Mouse (Mus musculus) heart, embryonic 16.5 days (tissue): ENCODE data around the gene Zdhhc14. TPM values are rescaled to one million over a fixed set of nuclear protein-coding genes. Genes with fewer than 3 reads are reported as not detected.
A peak's percentile ranks its signal among the peaks of the same experiment; 100 is the strongest.

Experiments used
- ATAC-seq: fragments of 200-750 bp; cut with Nextera tagmentation; replicated peaks from 2 replicates; pipeline ENCODE4 v1.8.0; 2017; ENCODE audit warnings: moderate number of reproducible peaks; ENCODE audit not compliant: insufficient read depth, low FRiP score; ENCODE audit errors: extremely low read depth
- H3K27ac ChIP-seq: fragments of 300-500 bp; sonication (generic); 2 replicates; pipeline ENCODE4 v1.5.1; 2014; ENCODE audit warnings: mild to moderate bottlenecking, low read length, control low read depth, moderate library complexity
- H3K27me3 ChIP-seq: fragments of 300-500 bp; sonication (generic); 2 replicates; pipeline ENCODE4 v1.6.1; 2014; ENCODE audit warnings: low read length, mixed read lengths; ENCODE audit not compliant: control insufficient read depth, insufficient read depth
- H3K36me3 ChIP-seq: fragments of 300-500 bp; sonication (generic); 2 replicates; pipeline ENCODE4 v1.6.1; 2014; ENCODE audit not compliant: control insufficient read depth, insufficient read depth
- H3K4me1 ChIP-seq: fragments of 300-500 bp; sonication (generic); 2 replicates; pipeline ENCODE4 v1.6.1; 2014; ENCODE audit warnings: low read length, mixed read lengths; ENCODE audit not compliant: control insufficient read depth, insufficient read depth
- H3K4me2 ChIP-seq: fragments of 300-500 bp; sonication (generic); 2 replicates; pipeline ENCODE4 v1.6.1; 2014; ENCODE audit warnings: low read depth, mild to moderate bottlenecking, control low read depth, low read length
- H3K4me3 ChIP-seq: fragments of 300-500 bp; sonication (generic); 2 replicates; pipeline ENCODE4 v1.5.1; 2014; ENCODE audit warnings: mild to moderate bottlenecking, control low read depth, low read length
- H3K9ac ChIP-seq: fragments of 300-500 bp; sonication (generic); 2 replicates; pipeline ENCODE4 v1.6.1; 2014; ENCODE audit warnings: low read length, control low read depth
- H3K9me3 ChIP-seq: fragments of 300-500 bp; sonication (generic); replicated peaks from 2 replicates; pipeline ENCODE4 v1.6.1; 2016; ENCODE audit warnings: low read length; ENCODE audit not compliant: control insufficient read depth
- WGBS: fragments of 180-500 bp; shearing (Covaris S2); extraction: QIAGEN DNeasy Blood & Tissue Kit; methylation state at CpG from one replicate; pipeline ENCODE4 v1.1.7; 2014; 5-methylcytosine and 5-hydroxymethylcytosine counted together
- polyA plus RNA-seq: library from polyadenylated mRNA; unstranded; fragments of >200 nt; fragmentation: Nextera tagmentation; extraction: Ambion mirVana; gene quantifications from 2 replicates; pipeline ENCODE4 v1.2.1, GENCODE M21; 2015

Gene Zdhhc14
- polyA plus RNA-seq, 1 experiment from 2014 or later: 1.3 TPM

DNA sequence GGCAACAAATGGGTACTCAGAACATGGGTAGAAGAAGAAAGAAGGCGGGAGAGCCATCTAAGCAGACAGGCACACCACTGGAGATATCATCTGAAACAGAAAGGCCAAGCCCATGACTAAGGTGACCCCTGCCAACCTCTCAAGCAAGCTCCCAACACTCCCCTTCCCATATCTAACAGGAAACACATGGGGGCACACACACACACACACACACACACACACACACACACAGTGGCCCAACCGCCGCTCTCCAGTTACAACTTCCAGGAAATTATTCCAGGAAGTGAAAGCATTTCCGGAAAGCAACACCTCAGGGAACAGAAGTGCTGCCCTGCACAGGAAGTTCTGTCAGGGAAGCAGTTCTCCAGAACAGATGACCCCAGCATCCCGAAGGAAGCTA is 301.9 kb downstream of the Zdhhc14 start:
- Histone ChIP-seq H3K27me3 (no peaks in the 10 kb centered on the region), H3K4me1 (peaks cover 18% of the 10 kb centered on the region), H3K27ac (no peak overlapping the region), H3K4me2 (no peak overlapping the region), H3K4me3 (no peak overlapping the region), H3K9me3 (no peaks in the 10 kb centered on the region), H3K36me3 (no peaks in the 10 kb centered on the region), H3K9ac (no peak overlapping the region)
- ATAC-seq: no peak
- WGBS: 66% methylated on average over 5 of the region's 5 CpGs

DNA sequence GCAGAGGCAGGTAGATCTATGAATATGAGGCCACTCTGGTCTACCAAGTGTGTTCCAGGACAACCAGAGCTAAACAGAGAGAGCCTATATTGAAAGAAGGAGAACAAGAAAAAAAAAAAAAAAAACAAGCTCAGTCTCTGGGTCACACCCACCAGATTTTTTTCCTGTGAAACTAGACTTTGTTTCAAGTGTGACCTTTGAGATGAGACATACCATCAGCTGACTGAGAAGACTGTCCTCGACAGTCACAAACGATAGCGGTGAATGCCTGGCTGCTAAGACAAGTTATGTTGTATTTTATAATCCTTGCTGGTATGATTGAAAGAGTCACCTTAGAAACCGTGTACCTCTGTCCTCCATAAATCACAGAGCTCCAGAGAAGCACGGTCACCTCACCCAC is 303.0 kb downstream of the Zdhhc14 start:
- H3K4me3 ChIP-seq: no peak overlapping the region
- WGBS: 75% methylated on average over 5 of the region's 5 CpGs
- peaks cover 18% of the 10 kb centered on the region for H3K4me1 ChIP-seq
- H3K27ac ChIP-seq: no peak overlapping the region
- no peaks in the 10 kb centered on the region for H3K27me3 ChIP-seq
- H3K4me2 ChIP-seq: no peak overlapping the region
- H3K9ac ChIP-seq: no peak overlapping the region
- H3K9me3 ChIP-seq: no peaks in the 10 kb centered on the region
- ATAC-seq: no peak
- no peaks in the 10 kb centered on the region for H3K36me3 ChIP-seq

GRCm38 (mm10) chr17:5795878-5796277 is 303.5 kb downstream of the Zdhhc14 start:
- Histone ChIP-seq H3K27ac (no peak overlapping the region), H3K36me3 (no peaks in the 10 kb centered on the region), H3K4me1 (peaks cover 18% of the 10 kb centered on the region), H3K27me3 (no peaks in the 10 kb centered on the region), H3K9ac (no peak overlapping the region), H3K4me2 (no peak overlapping the region), H3K4me3 (no peak overlapping the region), H3K9me3 (no peaks in the 10 kb centered on the region)
- WGBS: under 1% methylated on average over 5 of the region's 5 CpGs
- ATAC-seq: peak; percentile 59; the same call in 1 of the 2 replicates

DNA sequence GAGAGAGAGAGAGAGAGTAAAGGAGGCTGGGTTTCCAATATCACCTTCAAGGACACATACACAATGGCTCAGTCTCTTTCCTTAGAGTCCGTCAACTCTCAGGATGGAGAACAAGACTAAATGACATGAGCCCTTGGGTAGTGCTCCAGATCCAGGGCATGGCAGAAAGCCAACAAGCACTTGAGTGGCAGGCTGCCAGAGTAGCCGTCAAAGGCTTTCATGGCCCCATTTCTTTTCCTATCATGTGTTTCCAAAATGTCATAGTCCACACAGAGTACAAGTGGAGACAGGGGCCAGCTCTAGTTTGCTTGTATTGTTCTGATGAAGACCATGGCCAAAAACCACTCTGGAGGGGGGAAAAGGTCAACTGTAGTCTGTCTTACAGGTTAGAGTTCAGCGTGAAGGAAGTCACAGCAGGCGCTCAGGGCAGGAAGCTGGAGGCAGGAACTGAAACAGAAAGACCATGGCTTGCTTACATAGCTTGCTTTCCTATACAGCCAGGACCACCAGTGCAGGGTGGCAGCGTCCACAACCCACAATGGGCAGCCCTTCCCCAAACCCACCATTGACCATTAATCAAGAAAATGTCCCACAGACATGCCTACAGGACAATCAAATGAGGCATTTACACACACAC is 304.9 kb downstream of the Zdhhc14 start:
- 53% methylated on average over 5 of the region's 5 CpGs for WGBS
- H3K27ac ChIP-seq: peak overlapping the region; percentile 36; the same call in 1 of the 2 replicates
- no peak overlapping the region for H3K4me3 ChIP-seq
- H3K9me3 ChIP-seq: no peaks in the 10 kb centered on the region
- H3K4me1 ChIP-seq: peaks cover 21% of the 10 kb centered on the region
- no peak overlapping the region for H3K4me2 ChIP-seq
- H3K36me3 ChIP-seq: no peaks in the 10 kb centered on the region
- ATAC-seq: 0 out of 2 replicates have a peak, but pooled peaks have one; percentile 28
- H3K9ac ChIP-seq: no peak overlapping the region
- H3K27me3 ChIP-seq: no peaks in the 10 kb centered on the region

DNA sequence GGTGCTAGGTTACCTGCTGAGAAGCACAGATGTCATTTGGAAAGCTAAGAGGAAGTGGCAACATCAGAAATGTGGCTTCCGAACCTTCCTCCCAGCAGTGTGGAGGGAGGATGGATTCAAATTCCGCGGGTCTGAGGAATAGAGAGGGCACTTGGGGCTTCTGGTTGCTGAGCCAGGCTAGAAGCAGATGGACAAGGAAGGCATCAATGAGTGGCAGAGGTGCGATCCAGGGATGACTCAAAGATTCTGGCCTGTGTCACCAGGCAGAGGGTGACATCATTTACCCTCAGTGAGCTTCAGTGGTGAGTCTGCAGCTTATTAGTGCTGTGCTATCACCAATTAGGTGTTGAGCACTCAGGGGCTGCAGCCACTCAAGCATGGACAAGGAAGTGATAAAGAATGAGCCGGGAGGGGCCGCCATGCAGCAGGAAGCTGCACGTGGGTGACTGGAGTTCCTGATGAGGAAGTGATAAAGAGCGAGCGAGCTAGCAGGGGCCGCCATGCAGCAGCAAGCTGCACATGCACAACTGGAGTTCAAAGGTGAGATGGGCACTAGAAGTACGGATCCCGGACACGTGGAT is 306.0 kb downstream of the Zdhhc14 start:
- ATAC-seq: peak; percentile 43
- H3K36me3 ChIP-seq: no peaks in the 10 kb centered on the region
- H3K4me3 ChIP-seq: no peak overlapping the region
- H3K27ac ChIP-seq: no peak overlapping the region; the same call in 1 of the 2 replicates
- H3K4me1 ChIP-seq: peaks cover 21% of the 10 kb centered on the region
- WGBS: 29% methylated on average over 13 of the region's 13 CpGs
- no peaks in the 10 kb centered on the region for H3K9me3 ChIP-seq
- H3K27me3 ChIP-seq: no peaks in the 10 kb centered on the region
- 0 out of 2 replicates have a peak overlapping the region, but pooled peaks have one; percentile 14 for H3K4me2 ChIP-seq
- no peak overlapping the region for H3K9ac ChIP-seq

GRCm38 (mm10) chr17:5798900-5799299 is 306.5 kb downstream of the Zdhhc14 start:
- no peak for ATAC-seq
- Histone ChIP-seq H3K27me3 (no peaks in the 10 kb centered on the region), H3K9ac (no peak overlapping the region), H3K4me3 (no peak overlapping the region), H3K4me2 (0 out of 2 replicates have a peak overlapping the region, but pooled peaks have one; percentile 14), H3K27ac (no peak overlapping the region; the same call in 1 of the 2 replicates), H3K4me1 (peaks cover 21% of the 10 kb centered on the region), H3K9me3 (no peaks in the 10 kb centered on the region), H3K36me3 (no peaks in the 10 kb centered on the region)
- WGBS: 64% methylated on average over 5 of the region's 5 CpGs

DNA sequence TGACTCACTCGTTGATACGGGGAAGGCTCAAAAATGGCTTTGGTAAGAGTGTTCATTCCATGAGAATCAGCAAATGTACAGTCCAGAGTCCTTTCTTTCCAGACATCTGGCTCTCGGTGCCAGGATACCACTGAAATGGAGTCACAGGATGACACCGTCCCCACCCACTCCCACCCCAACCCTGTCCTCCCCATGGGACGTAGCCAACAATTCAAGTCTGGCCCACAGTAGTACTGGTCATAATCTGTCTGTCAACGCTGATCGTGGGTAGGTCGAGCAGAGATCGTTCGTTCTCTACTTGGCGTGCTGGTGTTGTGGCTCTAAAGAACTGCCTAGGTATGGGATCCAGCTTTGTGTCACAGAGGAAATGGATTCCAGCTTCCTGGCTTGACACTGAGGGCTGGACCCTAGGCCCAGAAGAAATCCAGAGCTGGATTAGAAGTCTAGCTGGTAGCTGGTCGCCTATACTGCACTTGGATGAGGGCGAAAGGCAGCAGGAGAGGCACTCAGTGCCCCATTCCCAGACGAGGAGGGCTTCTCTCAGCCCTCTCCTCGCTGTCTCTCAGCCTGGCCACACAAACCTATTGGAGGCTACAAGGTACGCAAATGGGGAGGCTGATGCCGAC is 307.2 kb downstream of the Zdhhc14 start:
- Histone ChIP-seq H3K9me3 (no peaks in the 10 kb centered on the region), H3K36me3 (no peaks in the 10 kb centered on the region), H3K27ac (no peak overlapping the region), H3K9ac (no peak overlapping the region), H3K4me1 (peaks cover 23% of the 10 kb centered on the region), H3K4me3 (no peak overlapping the region), H3K4me2 (no peak overlapping the region), H3K27me3 (no peaks in the 10 kb centered on the region)
- no peak for ATAC-seq
- WGBS: 67% methylated on average over 17 of the region's 17 CpGs

GRCm38 (mm10) chr17:5800254-5800653 is 307.9 kb downstream of the Zdhhc14 start:
- H3K36me3 ChIP-seq: no peaks in the 10 kb centered on the region
- H3K9me3 ChIP-seq: no peaks in the 10 kb centered on the region
- ATAC-seq: no peak
- no peak overlapping the region for H3K4me3 ChIP-seq
- H3K27ac ChIP-seq: no peak overlapping the region
- H3K4me1 ChIP-seq: peaks cover 27% of the 10 kb centered on the region
- H3K9ac ChIP-seq: no peak overlapping the region
- no peak overlapping the region for H3K4me2 ChIP-seq
- no peaks in the 10 kb centered on the region for H3K27me3 ChIP-seq
- WGBS: 71% methylated on average over 2 of the region's 2 CpGs
